Mouse (Mus musculus) small intestine, adult 2 months (tissue): ENCODE results near the gene Ptprb. TPM values are rescaled to one million over a fixed set of nuclear protein-coding genes. Genes with fewer than 3 reads are reported as not detected.
A peak's percentile ranks its signal among the peaks of the same experiment; 100 is the strongest.

Experiments used
- H3K27ac ChIP-seq: fragments of 200-500 bp; 2 replicates; pipeline ENCODE4 v1.5.1; 2012; ENCODE audit warnings: low read depth, low read length, control low read depth, inconsistent platforms; ENCODE audit not compliant: insufficient read depth
- H3K27me3 ChIP-seq: fragments of 200-500 bp; 2 replicates; pipeline ENCODE4 v1.6.1; 2012; ENCODE audit warnings: mild to moderate bottlenecking, moderate library complexity, low read length, inconsistent platforms; ENCODE audit not compliant: control insufficient read depth, insufficient read depth
- H3K36me3 ChIP-seq: fragments of 200-500 bp; 2 replicates; pipeline ENCODE4 v1.6.1; 2012; ENCODE audit warnings: mild to moderate bottlenecking, low read length, control low read depth, inconsistent platforms; ENCODE audit not compliant: control insufficient read depth, insufficient read depth
- H3K4me1 ChIP-seq: fragments of 200-500 bp; 2 replicates; pipeline ENCODE4 v1.6.1; 2012; ENCODE audit warnings: low read length, inconsistent platforms, mixed read lengths; ENCODE audit not compliant: control insufficient read depth, insufficient read depth, insufficient read length
- H3K4me3 ChIP-seq: fragments of 200-500 bp; 2 replicates; pipeline ENCODE4 v1.5.1; 2012; ENCODE audit warnings: low read depth, mild to moderate bottlenecking, control low read depth, inconsistent platforms, low read length, moderate library complexity
- CTCF ChIP-seq: fragments of 200-500 bp; IDR thresholded peaks from 2 replicates; pipeline ENCODE4 v1.5.1; 2012; ENCODE audit warnings: low read depth, mild to moderate bottlenecking, control low read depth, inconsistent platforms, low read length, moderate library complexity, mixed read lengths; ENCODE audit not compliant: insufficient replicate concordance, insufficient read length; ENCODE audit errors: extremely low read depth
- POLR2A ChIP-seq: fragments of 200-500 bp; IDR thresholded peaks from 2 replicates; pipeline ENCODE4 v1.6.1; 2012; ENCODE audit warnings: low read depth, mild to moderate bottlenecking, control low read depth, inconsistent platforms, low read length, moderate library complexity
- WGBS: fragments of 180-500 bp; shearing (Covaris S2); methylation state at CpG from one replicate; pipeline ENCODE4 v1.1.7; 2018; 5-methylcytosine and 5-hydroxymethylcytosine counted together
- polyA plus RNA-seq: library from polyadenylated mRNA; depleted of rRNA; stranded (reverse); fragments of >200 nt; gene quantifications from 2 replicates; pipeline ENCODE4 v1.2.3, GENCODE M21; 2012

Gene Ptprb
- polyA plus RNA-seq, 1 experiment, result 2.3 TPM

DNA sequence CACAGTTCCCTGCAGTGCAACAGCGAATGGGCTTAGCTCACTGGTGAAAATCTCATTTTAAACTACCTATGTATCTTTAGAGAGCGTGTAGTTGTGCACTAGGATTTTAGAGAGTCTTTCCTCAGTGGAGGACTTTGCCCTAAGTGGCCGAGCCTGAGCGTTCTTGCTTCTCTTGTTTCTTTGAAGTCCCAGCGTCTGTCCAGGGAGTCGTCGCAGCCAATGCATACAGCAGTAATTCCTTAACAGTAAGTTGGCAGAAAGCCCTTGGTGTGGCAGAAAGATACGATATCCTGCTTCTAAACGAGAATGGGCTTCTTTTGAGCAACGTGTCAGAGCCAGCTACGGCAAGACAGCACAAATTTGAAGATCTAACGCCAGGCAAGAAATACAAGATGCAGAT, 65.9 kb downstream of the Ptprb start:
- H3K4me3 ChIP-seq, result no peak overlapping the region
- H3K27me3 ChIP-seq, result no peaks in the 10 kb centered on the region
- 33% methylated on average over 12 of the region's 12 CpGs for WGBS
- H3K36me3 ChIP-seq, result no peaks in the 10 kb centered on the region
- peaks cover 8% of the 10 kb centered on the region; the same call in 1 of the 2 replicates for H3K4me1 ChIP-seq
- no peak for TF ChIP-seq CTCF
- TF ChIP-seq POLR2A, result no peak
- H3K27ac ChIP-seq, result no peak overlapping the region

DNA sequence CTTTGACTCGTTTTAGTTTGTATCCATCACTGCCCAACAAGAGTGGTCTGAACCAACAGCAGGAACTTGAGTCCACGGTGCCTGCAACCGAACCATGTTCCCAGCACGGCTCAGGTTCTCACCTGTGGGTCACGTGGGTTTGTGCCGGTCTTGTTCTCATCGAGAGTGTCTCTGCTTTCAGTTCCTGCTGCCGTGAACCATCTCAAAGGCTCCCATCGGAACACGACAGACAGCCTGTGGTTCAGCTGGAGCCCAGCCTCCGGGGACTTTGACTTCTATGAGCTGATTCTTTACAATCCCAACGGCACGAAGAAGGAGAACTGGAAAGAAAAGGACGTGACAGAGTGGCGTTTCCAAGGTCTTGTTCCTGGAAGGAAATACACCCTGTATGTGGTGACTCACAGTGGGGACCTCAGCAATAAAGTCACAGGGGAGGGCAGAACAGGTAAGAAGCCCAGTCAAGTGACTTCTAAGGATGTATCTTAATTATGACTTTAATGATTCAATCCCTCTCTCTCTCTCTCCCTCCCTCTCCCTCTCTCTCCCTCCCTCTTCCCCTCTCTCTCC, 71.4 kb downstream of the Ptprb start:
- TF ChIP-seq CTCF (no peak), POLR2A (no peak)
- 37% methylated on average over 15 of the region's 15 CpGs for WGBS
- Histone ChIP-seq H3K27ac (no peak overlapping the region), H3K36me3 (no peaks in the 10 kb centered on the region), H3K4me3 (peak overlapping the region; percentile 18), H3K4me1 (peaks cover 6% of the 10 kb centered on the region; the same call in 1 of the 2 replicates), H3K27me3 (no peaks in the 10 kb centered on the region)

DNA sequence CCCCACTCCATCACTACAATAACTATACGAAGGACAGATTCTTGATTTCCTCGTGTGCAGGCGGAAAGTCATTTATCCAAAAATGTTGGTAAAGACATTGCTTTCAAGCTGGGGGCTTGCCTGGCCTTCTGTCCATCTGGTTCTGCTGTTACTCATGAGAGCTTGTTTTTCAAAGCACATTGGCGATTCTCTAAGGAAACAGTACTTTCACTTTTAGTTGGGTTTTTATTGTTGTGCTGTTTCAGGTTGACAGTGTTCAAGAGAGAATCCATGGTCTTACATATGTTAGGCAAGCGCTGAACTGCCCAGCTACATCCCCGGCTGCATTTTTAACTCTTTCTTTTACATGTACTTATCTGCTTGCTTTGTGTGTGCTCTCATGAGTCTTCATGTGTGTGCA, 73.7 kb downstream of the Ptprb start:
- TF ChIP-seq POLR2A, result no peak
- no peak for TF ChIP-seq CTCF
- Histone ChIP-seq H3K4me1 (peaks cover 6% of the 10 kb centered on the region; the same call in 1 of the 2 replicates), H3K36me3 (no peaks in the 10 kb centered on the region), H3K27ac (no peak overlapping the region), H3K4me3 (no peak overlapping the region), H3K27me3 (no peaks in the 10 kb centered on the region)
- 82% methylated on average over 6 of the region's 6 CpGs for WGBS

DNA sequence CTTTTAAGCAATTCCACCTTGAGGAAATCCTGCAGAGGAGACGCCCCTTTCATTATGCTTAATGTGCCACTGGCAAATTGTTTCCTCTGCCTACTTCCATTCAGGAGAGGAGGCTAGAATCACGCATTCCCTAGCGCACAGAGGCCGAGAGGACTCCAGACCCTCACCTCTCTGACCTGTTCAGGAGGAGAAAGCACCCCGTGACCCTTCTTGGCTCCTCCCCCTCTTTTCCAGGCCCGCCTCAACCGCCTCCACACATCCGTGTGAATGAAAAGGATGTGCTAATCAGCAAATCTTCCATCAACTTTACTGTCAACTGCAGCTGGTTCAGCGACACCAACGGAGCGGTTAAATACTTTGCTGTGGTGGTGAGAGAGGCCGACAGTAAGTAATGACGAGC, 75.2 kb downstream of the Ptprb start:
- Histone ChIP-seq H3K27ac (no peak overlapping the region), H3K4me1 (peaks cover 6% of the 10 kb centered on the region; the same call in 1 of the 2 replicates), H3K36me3 (no peaks in the 10 kb centered on the region), H3K27me3 (no peaks in the 10 kb centered on the region), H3K4me3 (no peak overlapping the region)
- WGBS, result 42% methylated on average over 13 of the region's 13 CpGs
- TF ChIP-seq POLR2A, result no peak
- TF ChIP-seq CTCF, result no peak

DNA sequence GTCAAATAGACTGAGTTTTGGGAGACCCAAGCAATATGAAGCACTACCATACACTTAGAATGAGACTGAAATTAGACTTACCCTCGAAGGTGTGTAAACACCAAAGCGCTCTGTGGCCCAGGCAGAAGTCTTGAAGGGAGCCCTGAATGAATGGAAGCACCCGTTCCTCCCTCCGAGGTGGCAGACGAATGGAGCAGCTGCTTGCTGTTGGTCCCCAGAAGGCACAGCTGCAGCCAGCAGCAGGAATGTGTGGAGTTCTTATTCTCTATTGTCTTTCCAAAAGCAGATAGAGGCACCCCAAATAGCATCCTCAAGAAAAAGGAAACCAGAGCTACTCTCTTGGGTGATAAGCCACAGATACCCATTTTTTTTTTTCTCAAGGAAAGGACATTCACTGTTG, 79.0 kb downstream of the Ptprb start:
- Histone ChIP-seq H3K4me3 (no peak overlapping the region), H3K4me1 (no peaks in the 10 kb centered on the region), H3K27me3 (no peaks in the 10 kb centered on the region), H3K27ac (no peak overlapping the region), H3K36me3 (no peaks in the 10 kb centered on the region)
- TF ChIP-seq POLR2A, result no peak
- TF ChIP-seq CTCF, result no peak
- WGBS, result 47% methylated on average over 5 of the region's 5 CpGs

DNA sequence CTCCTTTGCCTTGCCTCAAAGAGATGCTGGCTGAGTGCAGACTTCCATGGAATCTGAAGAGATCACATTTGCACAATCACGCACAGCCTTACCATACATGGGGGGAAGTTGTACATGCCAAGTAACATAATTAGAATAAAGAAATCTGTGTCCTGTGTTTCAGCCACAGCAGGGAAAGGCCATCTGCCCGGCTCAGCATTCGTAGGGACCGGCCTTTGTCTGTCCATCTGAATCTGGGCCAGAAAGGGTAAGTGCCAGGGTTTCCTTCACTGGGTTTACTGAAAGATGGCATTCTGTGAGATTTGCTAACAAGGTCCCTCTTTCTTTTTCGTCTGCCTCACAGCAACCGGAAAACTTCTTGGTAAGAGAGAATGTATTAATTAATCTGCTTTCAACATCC, 86.9 kb downstream of the Ptprb start:
- 89% methylated on average over 6 of the region's 6 CpGs for WGBS
- Histone ChIP-seq H3K36me3 (no peaks in the 10 kb centered on the region), H3K4me3 (no peak overlapping the region), H3K27ac (no peak overlapping the region), H3K4me1 (no peaks in the 10 kb centered on the region), H3K27me3 (no peaks in the 10 kb centered on the region)
- TF ChIP-seq POLR2A (no peak), CTCF (no peak)

DNA sequence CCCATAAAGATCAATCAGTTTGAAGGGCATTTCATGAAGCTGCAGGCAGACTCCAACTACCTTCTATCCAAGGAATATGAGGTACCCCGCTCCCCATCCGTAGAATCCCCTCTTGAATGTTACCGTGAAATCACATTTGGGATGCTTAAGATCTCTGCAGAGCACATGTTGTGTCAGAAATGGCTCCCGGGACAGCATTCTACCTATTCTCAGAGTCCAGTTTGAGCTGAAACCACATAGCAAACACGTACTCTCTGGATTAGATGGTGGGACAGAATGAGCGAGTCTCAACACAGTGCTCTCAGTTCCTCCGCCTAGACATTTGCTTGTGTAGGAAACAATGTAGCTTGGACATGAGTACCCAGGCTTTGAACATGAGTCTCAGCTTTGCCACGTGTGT, 87.3 kb downstream of the Ptprb start:
- Histone ChIP-seq H3K4me3 (no peak overlapping the region), H3K36me3 (no peaks in the 10 kb centered on the region), H3K27me3 (no peaks in the 10 kb centered on the region), H3K27ac (no peak overlapping the region), H3K4me1 (no peaks in the 10 kb centered on the region)
- TF ChIP-seq POLR2A (no peak), CTCF (no peak)
- 87% methylated on average over 8 of the region's 8 CpGs for WGBS
